Mouse (Mus musculus) C2C12 (cell line): Measurements from ENCODE around the gene Vmn1r155. TPM values are rescaled to one million over a fixed set of nuclear protein-coding genes. Genes with fewer than 3 reads are reported as not detected.
"Not testable (repeated sequence)": the region's sequence is repeated elsewhere in the genome, so short reads cannot be mapped to it uniquely, and the experiment has no call there.

Source experiments
- H3K27me3 ChIP-seq: one replicate; pipeline ENCODE4 v1.6.1; 2011; ENCODE audit not compliant: control insufficient read depth, insufficient read depth, insufficient read length
- H3K36me3 ChIP-seq: one replicate; pipeline ENCODE4 v1.6.1; 2011; ENCODE audit not compliant: control insufficient read depth, insufficient read depth
- H3K4me3 ChIP-seq: one replicate; pipeline ENCODE4 v1.5.1; 2011; ENCODE audit warnings: mild to moderate bottlenecking, control low read depth; ENCODE audit not compliant: poor library complexity, insufficient read depth, severe bottlenecking
- H3K79me2 ChIP-seq: one replicate; pipeline ENCODE4 v1.6.1; 2011; ENCODE audit not compliant: control insufficient read depth, insufficient read depth
- H3K79me3 ChIP-seq: one replicate; pipeline ENCODE4 v1.6.1; 2011; ENCODE audit warnings: low read depth, control low read depth
- H3ac ChIP-seq: one replicate; pipeline ENCODE3; 2011; ENCODE audit warnings: low read depth; ENCODE audit not compliant: control insufficient read depth, insufficient read length
- long read RNA-seq, 2 experiments: library from polyadenylated mRNA; unstranded; transcript quantifications; one replicate each; pipeline ENCODE4 v2.0.0; 2019 to 2020
- polyA plus RNA-seq: library from polyadenylated mRNA; unstranded; fragments of >200 nt; fragmentation: generic; extraction: Trizol; gene quantifications from one replicate; pipeline ENCODE4 v1.2.1, GENCODE M21; 2012; ENCODE audit warnings: missing spikeins

Vmn1r155 gene
- polyA plus RNA-seq = not detected
- long read RNA-seq, experiment 1 = 0 reads
- long read RNA-seq, experiment 2 = 0 reads

DNA sequence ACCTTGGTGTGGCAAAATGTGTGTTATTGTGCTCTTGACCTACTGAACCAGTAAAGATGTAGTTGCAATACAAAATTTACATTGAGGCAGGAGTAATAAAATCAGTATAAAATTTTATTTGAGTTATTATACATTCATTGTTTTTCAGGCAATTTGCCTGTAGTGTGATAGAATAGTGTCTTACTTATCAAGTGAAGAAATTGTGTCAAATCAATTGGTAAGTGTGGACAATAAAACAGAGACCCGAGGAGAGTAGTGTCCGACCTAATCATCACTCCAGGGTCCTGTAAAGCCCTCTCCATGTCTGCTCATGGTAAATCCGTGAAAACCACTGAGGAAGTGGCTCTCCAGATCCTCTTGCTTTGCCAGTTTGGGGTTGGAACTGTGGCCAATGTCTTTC is at the start of gene Vmn1r155:
Gene Vmn1r155 (plus strand): TSS at position 301 of the 400 bp plus-strand sequence.
- H3K36me3 ChIP-seq, H3K79me2 ChIP-seq, H3ac ChIP-seq, H3K79me3 ChIP-seq, H3K27me3 ChIP-seq, H3K4me3 ChIP-seq: not testable (repeated sequence)

DNA sequence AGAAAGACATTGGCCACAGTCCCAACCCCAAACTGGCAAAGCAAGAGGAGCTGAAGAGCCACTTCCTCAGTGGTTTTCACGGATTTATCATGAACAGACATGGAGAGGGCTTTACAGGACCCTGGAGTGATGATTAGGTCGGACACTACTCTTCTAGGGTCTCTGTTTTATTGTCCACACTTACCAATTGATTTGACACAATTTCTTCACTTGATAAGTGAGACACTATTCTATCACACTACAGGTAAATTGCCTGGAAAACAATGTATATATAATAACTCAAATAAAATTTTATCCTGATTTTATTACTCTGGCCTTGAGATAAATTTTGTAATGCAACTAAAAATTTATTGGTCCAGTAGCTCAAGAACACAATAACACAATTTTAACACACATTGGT is 34.4 kb downstream of the Vmn1r155 start, which contains the start of gene Gm8693:
Gene Gm8693 (minus strand): TSS at position 101 of the 400 bp plus-strand sequence.
- H3K79me3 ChIP-seq, H3K4me3 ChIP-seq, H3K79me2 ChIP-seq, H3K36me3 ChIP-seq, H3ac ChIP-seq, H3K27me3 ChIP-seq: not testable (repeated sequence)

Other genes with a start within 250 kb of the Vmn1r155 start
- not detected for gene Vmn1r148, start 244.4 kb upstream of the Vmn1r155 start, polyA plus RNA-seq
- gene Vmn1r149, start 219.8 kb upstream of the Vmn1r155 start, polyA plus RNA-seq = not detected
- gene Gm10665, start 193.9 kb upstream of the Vmn1r155 start, polyA plus RNA-seq = not detected
- gene Vmn1r151, start 158.3 kb upstream of the Vmn1r155 start, polyA plus RNA-seq = not detected
- not detected for gene Vmn1r152, start 135.1 kb upstream of the Vmn1r155 start, polyA plus RNA-seq
- gene Gm8677, start 123.1 kb upstream of the Vmn1r155 start, polyA plus RNA-seq = not detected
- gene Gm4201, start 92.7 kb upstream of the Vmn1r155 start, polyA plus RNA-seq = not detected
- not detected for gene Gm4565, start 69.9 kb upstream of the Vmn1r155 start, polyA plus RNA-seq
- not detected for gene Gm8693, start 34.3 kb downstream of the Vmn1r155 start, polyA plus RNA-seq
- not detected for gene Gm4567, start 61.7 kb downstream of the Vmn1r155 start, polyA plus RNA-seq
- gene Vmn1r157, start 103.7 kb downstream of the Vmn1r155 start, polyA plus RNA-seq = not detected
- not detected for gene Vmn1r158, start 132.8 kb downstream of the Vmn1r155 start, polyA plus RNA-seq
- gene Vmn1r159, start 185.6 kb downstream of the Vmn1r155 start, polyA plus RNA-seq = not detected
- not detected for gene Vmn1r160, start 213.2 kb downstream of the Vmn1r155 start, polyA plus RNA-seq